Mouse (Mus musculus) heart, embryonic 14.5 days (tissue): ENCODE measurements around the gene Gpr3. TPM values are rescaled to one million over a fixed set of nuclear protein-coding genes. Genes with fewer than 3 reads are reported as not detected.

Experiments used
- ATAC-seq: fragments of 200-750 bp; cut with Nextera tagmentation; 2 replicates; pipeline ENCODE4 v1.8.0; 2017; ENCODE audit warnings: low read depth, moderate TSS enrichment; ENCODE audit not compliant: insufficient number of reproducible peaks, insufficient read depth, low FRiP score
- H3K27ac ChIP-seq, 2 experiments: fragments of 200-500 bp in 1 of 2; fragments of 300-500 bp in 1 of 2; sonication (generic) in 1 of 2; replicated peaks in 1 of 2; 2 replicates each; pipeline ENCODE4 v1.5.1; 2012 to 2014; ENCODE audit warnings: low read depth in 2 of 2, low read length in 2 of 2, control low read depth in 1 of 2, mild to moderate bottlenecking in 1 of 2, mixed read lengths in 1 of 2; ENCODE audit not compliant: control insufficient read depth in 1 of 2, insufficient read depth in 1 of 2
- H3K27me3 ChIP-seq: fragments of 300-500 bp; sonication (generic); 2 replicates; pipeline ENCODE4 v1.6.1; 2014; ENCODE audit warnings: mild to moderate bottlenecking, low read length, control low read depth; ENCODE audit not compliant: control insufficient read depth, insufficient read depth
- H3K36me3 ChIP-seq: fragments of 300-500 bp; sonication (generic); 2 replicates; pipeline ENCODE4 v1.6.1; 2014; ENCODE audit warnings: mild to moderate bottlenecking, control low read depth, low read length, mixed read lengths; ENCODE audit not compliant: control insufficient read depth, insufficient read depth
- H3K4me1 ChIP-seq, 2 experiments: fragments of 200-500 bp in 1 of 2; fragments of 300-500 bp in 1 of 2; sonication (generic) in 1 of 2; 2 replicates each; pipeline ENCODE4 v1.6.1; 2012 to 2014; ENCODE audit warnings: low read length in 2 of 2, control low read depth in 1 of 2, mixed read lengths in 1 of 2; ENCODE audit not compliant: control insufficient read depth in 2 of 2, insufficient read depth in 2 of 2
- H3K4me2 ChIP-seq: fragments of 300-500 bp; sonication (generic); 2 replicates; pipeline ENCODE4 v1.6.1; 2014; ENCODE audit warnings: mild to moderate bottlenecking, low read length
- H3K4me3 ChIP-seq, 2 experiments: fragments of 200-500 bp in 1 of 2; fragments of 300-500 bp in 1 of 2; sonication (generic) in 1 of 2; 2 replicates each; pipeline ENCODE4 v1.5.1; 2012 to 2014; ENCODE audit warnings: low read length in 2 of 2, mild to moderate bottlenecking in 2 of 2, control low read depth in 1 of 2, low read depth in 1 of 2, moderate library complexity in 1 of 2; ENCODE audit not compliant: control insufficient read depth in 1 of 2, insufficient read depth in 1 of 2
- H3K9ac ChIP-seq: fragments of 300-500 bp; sonication (generic); 2 replicates; pipeline ENCODE4 v1.6.1; 2014; ENCODE audit warnings: mild to moderate bottlenecking, low read length
- H3K9me3 ChIP-seq: fragments of 300-500 bp; sonication (generic); 2 replicates; pipeline ENCODE4 v1.6.1; 2016; ENCODE audit warnings: low read length, control low read depth; ENCODE audit not compliant: control insufficient read depth
- WGBS: fragments of 180-500 bp; shearing (Covaris S2); extraction: QIAGEN DNeasy Blood & Tissue Kit; methylation state at CpG from one replicate; pipeline ENCODE4 v1.1.7; 2014; 5-methylcytosine and 5-hydroxymethylcytosine counted together
- polyA plus RNA-seq: library from polyadenylated mRNA; unstranded; fragments of >200 nt; fragmentation: Nextera tagmentation; extraction: Ambion mirVana; gene quantifications from 2 replicates; pipeline ENCODE4 v1.2.1, GENCODE M21; 2014

The Gpr3 gene
- polyA plus RNA-seq, 1 experiment from 2014 or later = 0.58 TPM

DNA sequence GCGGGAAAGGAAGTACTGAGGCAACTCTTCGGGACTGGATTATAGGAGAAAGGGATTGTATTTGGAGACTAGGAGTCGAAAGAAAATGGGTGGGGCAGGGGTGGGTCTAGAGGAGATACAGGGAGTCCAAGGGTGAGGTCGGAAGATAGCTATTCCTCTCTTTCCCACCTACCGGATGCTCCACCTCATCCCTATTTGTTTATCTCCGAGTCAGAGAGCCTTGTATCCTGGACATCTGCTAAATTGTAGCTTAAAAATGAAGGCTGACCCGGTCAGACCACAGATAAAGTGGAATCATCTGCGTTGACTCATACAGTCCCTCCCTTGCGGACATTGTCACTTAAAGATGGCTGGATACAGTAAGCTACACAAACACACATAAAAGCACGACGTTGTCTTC is 29.6 kb upstream of the Gpr3 start:
- peaks cover 30% of the 10 kb centered on the region for H3K27me3 ChIP-seq
- no peak overlapping the region for H3K27ac ChIP-seq
- ATAC-seq = no peak; the same call in 1 of the 2 replicates
- 20% methylated on average over 11 of the region's 11 CpGs for WGBS
- no peaks in the 10 kb centered on the region for H3K36me3 ChIP-seq
- peaks cover 5 to 10% of the 10 kb centered on the region in 2 experiments; a peak in 3 of 4 replicates for H3K4me1 ChIP-seq
- H3K9ac ChIP-seq = no peak overlapping the region
- H3K4me3 ChIP-seq = peak overlapping the region; percentile 57 to 75
- H3K4me2 ChIP-seq = peak overlapping the region; percentile 89
- H3K9me3 ChIP-seq = no peaks in the 10 kb centered on the region

DNA sequence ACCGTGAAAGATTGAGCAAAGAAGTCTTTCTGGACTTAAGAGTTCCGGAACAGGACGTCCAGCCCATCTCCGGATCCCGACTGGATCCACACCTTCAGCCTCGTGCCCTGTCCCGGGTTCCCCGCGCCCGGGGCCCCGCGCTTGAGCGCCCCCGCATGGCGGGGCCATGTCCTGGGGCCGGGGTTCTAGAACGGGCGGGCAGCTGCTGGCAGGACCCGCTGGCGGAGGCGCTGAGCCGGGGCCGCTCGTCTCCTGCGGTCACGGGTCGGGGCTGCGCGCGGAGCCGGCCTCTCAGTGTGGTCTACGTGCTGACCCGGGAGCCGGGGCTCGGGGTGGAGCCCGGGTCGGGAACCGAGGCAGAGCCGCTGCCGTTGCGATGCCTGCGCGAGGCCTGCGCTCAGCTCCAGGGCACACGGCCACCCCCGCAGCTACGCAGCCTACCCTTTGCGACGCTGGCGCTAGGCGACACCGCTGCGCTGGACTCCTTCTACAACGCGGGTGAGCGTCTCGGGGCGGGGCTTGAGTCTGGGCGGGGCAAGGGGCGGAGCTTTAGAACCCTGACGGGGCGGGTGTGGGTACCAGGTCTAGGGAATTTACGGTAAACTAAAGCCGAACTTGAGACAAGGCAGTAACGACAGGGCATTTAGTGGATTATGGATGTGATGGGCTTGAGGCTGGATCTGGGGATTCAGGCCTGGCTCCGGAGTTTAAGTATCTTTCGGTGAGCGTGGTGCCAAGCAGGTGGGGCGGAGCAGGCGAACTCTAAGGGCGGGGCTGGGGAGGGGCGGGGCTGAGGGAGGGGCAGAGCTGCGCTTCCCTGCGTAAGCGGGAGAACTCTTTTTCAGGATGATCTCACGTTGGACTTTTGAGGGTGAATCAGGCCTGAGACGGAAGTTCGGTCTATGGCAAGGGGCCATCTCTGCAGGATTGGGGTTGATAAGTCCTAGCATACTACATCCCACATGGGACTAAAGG is 28.9 kb upstream of the Gpr3 start:
- Histone ChIP-seq H3K27ac (peak overlapping the region; percentile 70 to 74), H3K4me3 (peak overlapping the region; percentile 57 to 75), H3K36me3 (no peaks in the 10 kb centered on the region), H3K4me1 (peaks cover 5 to 10% of the 10 kb centered on the region in 2 experiments; a peak in 3 of 4 replicates), H3K9ac (peak overlapping the region; percentile 74), H3K27me3 (peaks cover 23% of the 10 kb centered on the region), H3K9me3 (no peaks in the 10 kb centered on the region), H3K4me2 (peak overlapping the region; percentile 89)
- under 1% methylated on average over 77 of the region's 78 CpGs for WGBS
- peak; percentile 88 for ATAC-seq

DNA sequence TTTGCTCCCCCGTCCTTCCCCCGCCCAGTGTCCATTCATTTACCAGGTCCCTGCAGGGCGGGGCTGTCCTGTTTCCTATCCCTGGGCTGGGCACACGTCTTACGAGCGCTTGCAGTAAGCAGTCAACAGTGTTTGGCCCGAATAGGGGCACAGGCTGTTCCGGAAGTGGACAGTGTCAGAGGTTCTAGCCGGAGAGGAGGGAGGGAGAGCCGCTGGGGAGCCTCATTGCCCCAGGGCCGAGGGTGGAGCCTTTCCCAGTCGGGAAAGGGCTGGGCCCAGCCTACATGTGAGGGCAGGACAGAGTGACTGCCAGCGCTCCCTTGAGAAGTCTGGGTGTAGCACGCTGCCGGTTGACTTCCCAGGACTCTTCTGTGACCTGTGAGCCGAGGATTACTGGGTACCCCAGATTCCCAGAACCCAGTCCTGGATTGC is 28.2 kb upstream of the Gpr3 start, which contains the start of gene Map3k6:
Gene Map3k6, plus strand, starts transcription at position 329 of the 432 bp plus-strand sequence.
- Histone ChIP-seq H3K27ac (peak within 1 kb of the TSS; percentile 70 to 74), H3K36me3 (no peaks in the 10 kb centered on the region), H3K9me3 (no peaks in the 10 kb centered on the region), H3K4me1 (peaks cover 5 to 10% of the 10 kb centered on the region in 2 experiments; a peak in 3 of 4 replicates), H3K9ac (peak within 1 kb of the TSS; percentile 74), H3K4me3 (peak within 1 kb of the TSS; percentile 57 to 75), H3K4me2 (peak within 1 kb of the TSS; percentile 89), H3K27me3 (peaks cover 17% of the 10 kb centered on the region)
- 11% methylated on average over 16 of the region's 16 CpGs for WGBS
- peak; percentile 12 for ATAC-seq

DNA sequence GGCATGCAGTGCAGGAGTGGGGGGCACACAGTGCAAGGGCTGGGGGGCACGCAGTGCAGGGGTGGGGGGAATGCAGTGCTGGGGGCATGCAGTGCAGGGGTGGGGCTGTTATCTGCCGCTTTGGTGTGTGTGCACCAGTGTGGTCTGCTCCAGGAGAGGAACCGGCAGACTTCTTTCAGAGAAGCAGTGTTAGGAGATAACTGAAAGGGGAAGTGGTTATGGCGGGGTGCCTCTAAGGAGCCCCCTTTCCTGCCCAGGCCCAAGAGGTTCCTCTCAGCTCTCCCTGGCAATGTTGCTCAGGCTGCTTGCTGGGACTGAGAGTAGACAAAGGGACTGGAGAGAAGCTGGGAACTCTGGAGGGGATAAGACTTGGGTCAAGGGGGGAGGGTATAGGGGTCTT is 25.6 kb upstream of the Gpr3 start:
- no peak for ATAC-seq
- Histone ChIP-seq H3K27ac (no peak overlapping the region), H3K9ac (no peak overlapping the region), H3K4me3 (no peak overlapping the region), H3K27me3 (peaks cover 7% of the 10 kb centered on the region), H3K9me3 (no peaks in the 10 kb centered on the region), H3K4me2 (no peak overlapping the region), H3K4me1 (peaks cover 4 to 9% of the 10 kb centered on the region in 2 experiments; a peak in 3 of 4 replicates), H3K36me3 (no peaks in the 10 kb centered on the region)
- WGBS = 50% methylated on average over 4 of the region's 4 CpGs

DNA sequence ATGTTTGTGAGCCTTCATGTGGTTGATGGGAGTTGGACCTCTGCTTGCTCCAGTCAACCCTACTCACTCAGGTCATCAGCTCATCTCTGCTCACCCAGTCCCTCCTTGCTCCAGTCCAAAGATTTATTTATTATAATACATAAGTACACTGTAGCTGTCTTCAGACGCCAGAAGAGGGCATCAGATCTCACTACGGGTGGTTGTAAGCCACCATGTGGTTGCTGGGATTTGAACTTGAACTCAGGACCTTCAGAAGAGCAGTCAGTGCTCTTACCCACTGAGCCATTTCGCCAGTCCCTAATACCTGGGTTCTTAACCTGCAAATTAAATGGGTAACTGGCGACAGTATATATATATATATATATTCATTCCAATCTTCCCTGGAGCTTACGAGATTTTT is 23.1 kb upstream of the Gpr3 start:
- no peaks in the 10 kb centered on the region for H3K27me3 ChIP-seq
- no peak overlapping the region for H3K9ac ChIP-seq
- no peak overlapping the region for H3K27ac ChIP-seq
- no peaks in the 10 kb centered on the region for H3K36me3 ChIP-seq
- H3K4me1 ChIP-seq = peaks cover 2 to 4% of the 10 kb centered on the region in 2 experiments; a peak in 1 of 4 replicates
- no peak overlapping the region for H3K4me3 ChIP-seq
- H3K4me2 ChIP-seq = no peak overlapping the region
- no peaks in the 10 kb centered on the region for H3K9me3 ChIP-seq
- 82% methylated on average over 5 of the region's 5 CpGs for WGBS
- no peak for ATAC-seq

DNA sequence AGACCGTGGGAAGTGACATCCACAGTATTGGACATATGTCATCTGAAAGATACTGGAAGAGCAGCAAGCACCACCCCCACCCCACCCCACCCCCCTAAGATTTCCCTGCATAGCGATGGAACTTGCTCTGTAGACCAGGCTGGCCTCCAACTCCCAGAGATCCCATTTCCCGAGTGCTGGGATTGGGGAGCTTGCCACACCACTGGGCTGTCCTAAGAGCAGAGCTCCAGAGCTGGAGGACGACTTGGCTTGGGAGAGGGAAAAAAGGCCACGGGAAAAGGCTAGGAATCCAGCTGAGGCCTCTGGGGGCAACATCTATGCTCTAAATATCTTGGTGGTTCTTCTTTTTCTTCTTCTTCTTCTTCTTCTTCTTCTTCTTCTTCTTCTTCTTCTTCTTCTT is 22.4 kb upstream of the Gpr3 start:
- Histone ChIP-seq H3K9me3 (no peaks in the 10 kb centered on the region), H3K9ac (no peak overlapping the region), H3K4me1 (peaks cover 2 to 4% of the 10 kb centered on the region in 2 experiments; a peak in 1 of 4 replicates), H3K27me3 (no peaks in the 10 kb centered on the region), H3K4me2 (no peak overlapping the region), H3K27ac (no peak overlapping the region), H3K36me3 (no peaks in the 10 kb centered on the region), H3K4me3 (no peak overlapping the region)
- 39% methylated on average over 5 of the region's 5 CpGs for WGBS
- no peak for ATAC-seq

DNA sequence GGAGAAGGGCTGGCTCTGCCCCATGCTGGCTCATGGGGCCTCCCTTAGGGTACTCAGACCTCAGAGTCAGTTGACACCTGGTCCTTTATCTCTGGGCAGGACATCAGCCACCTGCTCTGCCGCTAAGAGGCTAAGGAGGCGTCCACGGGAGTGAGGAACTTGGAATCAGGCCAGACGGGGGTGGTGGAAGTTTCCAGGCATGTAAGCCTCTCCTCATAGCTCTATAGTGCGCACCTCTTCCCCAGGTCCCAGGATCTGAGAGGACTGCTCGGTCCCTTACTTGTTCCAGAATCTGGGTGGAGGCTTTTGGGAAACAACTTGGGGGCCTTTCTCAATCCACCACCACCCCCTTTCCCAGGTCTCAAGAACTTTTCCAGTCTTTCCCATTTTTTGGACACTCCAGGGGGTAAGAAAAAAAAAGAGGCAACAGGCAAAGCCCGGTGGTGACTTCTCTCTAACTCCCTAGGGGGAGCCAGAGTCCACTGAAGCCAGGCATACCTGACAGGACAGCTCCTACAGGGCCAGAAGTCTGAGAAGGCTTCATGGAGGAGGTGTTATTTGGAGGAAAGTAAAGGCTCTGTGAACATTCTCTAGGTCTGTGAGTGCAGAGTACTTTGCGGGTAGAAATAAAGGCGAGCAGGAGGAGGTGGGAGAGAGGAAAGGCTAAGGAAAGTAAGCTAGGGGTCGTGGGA is 21.1 kb upstream of the Gpr3 start:
- no peaks in the 10 kb centered on the region for H3K27me3 ChIP-seq
- H3K9ac ChIP-seq = no peak overlapping the region
- no peaks in the 10 kb centered on the region for H3K9me3 ChIP-seq
- H3K4me2 ChIP-seq = no peak overlapping the region
- ATAC-seq = no peak
- 29% methylated on average over 10 of the region's 10 CpGs for WGBS
- no peak overlapping the region for H3K4me3 ChIP-seq
- no peak overlapping the region for H3K27ac ChIP-seq
- H3K4me1 ChIP-seq = peaks cover 2 to 4% of the 10 kb centered on the region in 2 experiments; a peak in 1 of 4 replicates
- no peaks in the 10 kb centered on the region for H3K36me3 ChIP-seq
